Mouse (Mus musculus): Measurements from ENCODE around the gene Slc26a9. TPM values are rescaled to one million over a fixed set of nuclear protein-coding genes. Genes with fewer than 3 reads are reported as not detected.
A peak's percentile ranks its signal among the peaks of the same experiment; 100 is the strongest.
"Not testable (repeated sequence)": the region's sequence is repeated elsewhere in the genome, so short reads cannot be mapped to it uniquely, and the experiment has no call there.

Slc26a9 gene
- polyA plus RNA-seq, 1 experiment, result not detected

DNA sequence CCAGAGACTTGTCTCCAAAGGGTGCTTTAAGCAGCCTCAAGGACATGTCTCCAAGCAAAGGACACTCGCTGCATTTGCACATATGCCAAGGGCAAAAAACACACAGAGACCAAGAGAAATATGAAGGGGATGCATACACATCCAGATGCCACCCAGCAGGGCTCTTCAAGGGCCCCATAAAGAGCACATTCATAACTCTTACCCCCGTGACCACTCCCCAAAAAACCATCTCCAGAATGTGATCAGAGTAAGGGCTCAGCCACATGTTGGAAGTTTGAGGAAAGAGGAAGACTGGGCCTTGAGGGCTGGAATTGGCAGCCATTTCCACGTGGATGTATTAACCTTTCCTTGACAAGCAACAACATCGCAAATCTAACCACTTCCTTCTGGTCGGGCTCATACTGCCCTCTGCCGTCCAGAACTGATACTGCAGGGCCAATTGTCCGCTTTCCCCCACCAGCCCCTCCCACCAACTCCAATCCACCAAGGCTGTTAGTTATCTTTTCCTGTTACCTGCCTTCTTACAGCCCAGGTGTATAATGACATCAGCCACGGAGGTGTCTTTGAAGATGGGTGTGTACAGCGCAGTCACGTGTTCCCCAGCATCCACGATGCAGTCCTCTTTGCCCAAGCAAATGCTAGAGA is 21.7 kb downstream of the Slc26a9 start:
- peak; percentile 63 for DNase-seq (ENCODE audit: low spot score)

DNA sequence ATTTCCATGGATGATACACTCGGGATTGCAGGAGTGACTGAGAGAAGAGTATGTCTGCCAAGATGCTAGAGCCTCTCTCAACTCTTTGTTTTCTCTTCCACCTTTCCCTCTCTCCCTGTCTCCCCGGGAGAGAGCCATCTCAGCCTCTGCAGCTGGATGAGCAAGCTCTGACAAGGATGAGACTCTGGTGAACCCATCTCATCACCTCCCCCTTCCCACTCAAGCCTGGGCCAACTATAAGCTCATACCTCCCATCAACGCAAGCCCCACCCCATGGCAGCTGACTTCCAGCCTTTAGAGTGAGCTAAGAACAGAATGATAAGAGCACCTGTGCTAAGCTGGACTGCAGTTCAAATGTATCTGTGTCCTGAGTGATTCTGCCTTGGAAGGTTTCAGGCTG is 25.5 kb downstream of the Slc26a9 start:
- DNase-seq (ENCODE audit: low spot score), result no peak

DNA sequence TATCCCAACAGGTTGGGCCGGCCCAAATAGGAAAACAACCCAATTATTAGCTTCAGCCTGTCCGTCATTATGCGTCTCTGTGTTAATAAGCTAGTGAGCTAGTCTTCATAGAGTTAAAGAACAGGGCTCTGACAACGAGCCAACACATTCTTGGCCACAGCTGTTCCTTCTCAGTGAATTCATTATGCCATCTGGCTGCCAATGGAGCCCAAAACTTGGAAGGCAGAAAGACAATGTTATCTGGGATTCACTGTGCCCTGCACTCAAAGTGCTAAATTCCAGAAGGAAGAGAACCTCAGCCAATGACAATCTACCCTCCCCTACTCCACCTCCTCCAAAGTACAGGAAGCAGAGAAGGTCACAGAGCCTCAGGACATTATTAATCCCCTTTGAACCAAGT is 26.8 kb downstream of the Slc26a9 start:
- DNase-seq (ENCODE audit: low spot score), result no peak

DNA sequence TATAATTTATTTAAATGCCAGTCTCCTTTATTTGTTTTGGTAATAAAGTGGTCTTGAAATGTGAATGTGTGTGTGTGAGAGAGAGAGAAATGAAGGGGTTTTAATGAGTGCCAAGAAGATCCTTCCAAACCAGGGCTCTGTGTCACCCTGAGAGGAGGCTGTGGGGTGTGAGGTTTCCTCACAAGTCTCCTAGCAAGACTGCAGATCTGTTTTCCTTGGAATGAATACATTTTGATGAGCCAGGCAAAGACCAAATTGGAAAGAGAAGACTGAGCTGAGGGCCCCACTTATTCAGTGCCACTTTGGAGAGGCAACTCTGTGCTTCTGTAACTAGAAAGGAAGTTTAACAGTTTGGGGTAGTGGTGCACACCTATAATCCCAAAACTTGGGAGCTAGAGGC is 27.6 kb downstream of the Slc26a9 start:
- DNase-seq (ENCODE audit: low spot score), result no peak

DNA sequence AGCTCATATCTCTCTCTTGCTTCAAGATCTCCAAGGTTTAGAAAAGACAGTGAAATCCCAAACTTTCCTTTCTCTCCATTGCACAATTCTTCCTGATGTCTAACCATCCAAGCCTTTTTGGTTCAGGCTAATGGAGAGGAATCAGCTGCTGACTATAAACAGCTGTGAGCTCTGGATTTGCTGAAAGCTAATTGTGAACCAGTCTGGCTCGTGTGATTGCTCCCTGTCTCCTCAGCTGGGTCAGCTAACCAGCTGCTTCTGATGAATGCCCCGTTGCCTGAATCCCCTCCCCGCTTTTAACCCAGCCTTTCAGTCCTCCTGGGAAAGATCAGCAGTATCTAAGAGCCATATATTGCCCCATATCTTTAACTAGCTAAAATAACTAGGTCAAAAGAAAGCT is 50.8 kb downstream of the Slc26a9 start:
- DNase-seq (ENCODE audit: low spot score), result no peak

DNA sequence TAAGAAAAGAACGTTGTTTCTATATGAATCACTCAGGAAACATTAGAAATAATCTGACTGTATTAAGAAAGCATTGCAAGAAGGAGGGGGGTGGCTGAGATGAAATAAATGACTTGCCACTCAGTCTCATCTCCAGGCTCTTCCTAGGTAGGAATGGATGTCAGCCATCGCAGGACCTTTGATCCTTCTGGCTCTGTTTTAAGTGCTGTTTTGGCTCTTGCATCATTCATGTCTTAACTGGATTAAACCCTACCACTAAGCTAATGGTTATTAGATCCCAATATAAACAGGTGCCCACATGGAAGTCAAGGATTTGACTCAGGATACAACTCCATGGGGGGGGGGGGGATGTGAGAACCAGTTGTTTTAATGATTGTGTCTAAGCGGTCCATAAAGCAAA is 51.3 kb downstream of the Slc26a9 start:
- no peak for DNase-seq (ENCODE audit: low spot score)

DNA sequence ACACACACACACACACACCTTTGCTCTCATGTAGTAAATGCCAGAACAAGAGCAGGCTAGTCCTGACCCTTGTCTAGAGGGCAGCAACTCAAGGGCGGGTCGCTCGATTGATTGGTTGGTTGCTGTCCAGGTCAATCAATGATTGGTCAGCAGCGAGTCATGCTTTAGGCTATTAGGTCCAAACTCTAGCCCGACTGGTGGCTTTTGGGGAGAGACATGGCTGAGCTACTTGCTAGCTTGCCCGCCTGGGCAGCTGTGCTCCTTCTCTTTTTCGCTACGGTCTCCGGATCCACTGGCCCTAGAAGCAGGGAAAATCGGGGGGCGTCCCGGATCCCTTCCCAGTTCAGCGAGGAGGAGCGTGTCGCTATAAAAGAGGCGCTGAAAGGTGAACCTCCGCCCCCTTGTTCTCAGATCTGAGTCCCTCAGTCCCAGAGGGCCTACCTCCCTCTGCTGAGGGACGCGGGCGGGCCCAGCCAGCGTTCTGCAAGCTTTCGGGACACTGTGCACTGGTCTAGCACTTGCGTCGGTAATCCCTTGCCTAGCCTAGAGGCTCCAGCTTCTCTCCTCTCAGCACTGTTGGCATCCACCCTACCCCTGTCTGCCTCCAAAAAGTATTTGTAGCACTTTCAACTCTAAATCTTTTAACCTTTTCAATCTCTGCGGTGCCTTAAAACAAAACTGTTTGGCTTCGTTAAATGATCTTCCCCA is 53.5 kb downstream of the Slc26a9 start, which contains the start of gene Pm20d1:
Gene Pm20d1 (plus strand): TSS at position 180 of the 708 bp plus-strand sequence.
- peak; percentile 60 for DNase-seq (ENCODE audit: low spot score)

DNA sequence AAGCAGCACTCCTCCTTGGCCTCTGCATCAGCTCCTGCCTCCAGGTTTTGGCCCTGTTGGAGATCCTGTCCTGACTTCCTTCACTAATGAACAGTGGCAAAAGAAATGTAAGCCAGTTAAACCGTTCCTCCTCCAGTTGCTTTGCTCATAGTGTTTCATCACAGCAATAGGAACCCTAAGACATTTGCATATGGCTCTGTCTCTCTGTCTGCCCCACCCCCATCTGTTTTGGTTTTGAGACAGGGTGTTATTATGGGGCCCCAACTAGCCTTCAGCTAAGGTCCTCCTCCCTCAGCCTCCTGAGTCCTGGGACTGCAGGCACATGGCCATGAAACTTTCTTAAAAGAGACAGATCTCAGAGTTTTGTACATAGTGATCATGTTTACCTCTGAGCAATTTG is 56.2 kb downstream of the Slc26a9 start:
- DNase-seq (ENCODE audit: low spot score), result no peak

DNA sequence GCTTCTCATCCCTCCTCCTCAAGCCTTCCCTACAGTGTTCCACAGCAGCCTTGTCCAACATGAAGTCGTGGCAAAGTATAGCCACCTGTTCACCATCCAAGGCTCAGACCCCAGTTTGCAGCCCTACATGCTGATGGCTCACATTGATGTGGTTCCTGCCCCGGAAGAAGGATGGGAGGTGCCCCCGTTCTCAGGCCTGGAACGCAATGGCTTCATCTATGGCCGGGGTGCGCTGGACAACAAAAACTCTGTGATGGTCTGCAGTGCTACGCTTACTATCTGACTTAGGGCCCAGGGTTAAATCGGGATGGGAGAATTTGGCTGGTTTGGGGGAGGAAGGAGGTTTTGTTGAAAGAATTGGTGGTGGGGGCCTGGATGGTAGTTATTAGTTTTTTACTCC is 57.2 kb downstream of the Slc26a9 start:
- no peak for DNase-seq (ENCODE audit: low spot score)

DNA sequence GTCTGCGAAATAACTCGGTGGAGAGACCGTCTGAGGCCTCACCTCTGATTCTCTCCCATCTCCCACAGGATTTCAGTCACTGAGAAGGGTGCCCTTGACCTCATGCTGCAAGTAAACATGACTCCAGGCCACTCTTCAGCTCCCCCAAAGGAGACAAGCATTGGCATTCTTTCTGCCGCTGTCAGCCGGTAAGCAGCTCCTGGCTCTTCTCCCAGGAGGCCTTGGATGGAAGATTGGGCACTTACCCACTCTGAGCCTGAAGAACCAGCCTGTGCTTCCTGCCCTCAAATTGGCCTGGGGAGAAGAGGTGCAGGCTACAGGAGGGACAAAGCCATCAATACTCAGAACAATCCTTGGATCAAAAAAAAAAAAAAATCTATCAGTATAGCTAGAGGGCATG is 58.8 kb downstream of the Slc26a9 start:
- DNase-seq (ENCODE audit: low spot score), result no peak

DNA sequence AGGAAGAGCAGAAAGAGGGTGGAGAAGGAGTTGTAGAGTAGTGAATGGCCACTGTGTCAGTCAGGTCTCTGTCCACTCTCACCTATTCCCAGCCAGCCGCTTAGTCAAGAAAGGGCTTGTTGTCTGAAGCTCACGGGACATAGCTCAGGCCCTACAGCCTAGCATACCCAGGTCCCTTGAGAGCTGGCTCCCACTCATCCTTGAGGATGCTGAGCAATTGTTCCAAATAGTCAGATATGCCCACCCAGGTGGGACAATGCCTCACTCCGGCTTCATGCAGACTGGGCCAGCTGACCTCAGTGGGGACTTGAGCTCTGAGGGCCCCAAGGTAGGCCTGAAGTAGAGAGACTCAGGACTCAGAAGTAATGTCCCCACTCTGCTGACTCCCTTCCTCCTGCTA is 60.3 kb downstream of the Slc26a9 start:
- no peak for DNase-seq (ENCODE audit: low spot score)

DNA sequence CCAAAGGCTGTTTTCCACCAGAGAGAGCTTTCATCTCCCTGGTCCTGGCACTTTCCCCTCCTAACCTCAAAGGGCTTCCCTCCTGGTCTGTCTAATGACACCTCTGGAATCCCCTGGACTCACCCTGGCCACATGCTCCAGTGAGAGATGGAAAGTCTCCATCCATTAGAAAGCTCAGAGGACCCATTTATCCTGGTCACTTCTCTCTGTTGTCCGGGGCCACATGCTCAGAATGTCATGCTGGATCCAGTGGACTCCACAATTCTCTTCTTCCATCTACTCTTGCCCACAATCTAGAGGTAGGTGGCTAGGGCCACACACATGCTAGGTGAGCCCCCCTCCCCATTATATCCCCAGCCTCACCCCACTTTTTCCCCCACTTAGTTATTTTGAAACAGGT is 65.2 kb downstream of the Slc26a9 start:
- no peak for DNase-seq (ENCODE audit: low spot score)

DNA sequence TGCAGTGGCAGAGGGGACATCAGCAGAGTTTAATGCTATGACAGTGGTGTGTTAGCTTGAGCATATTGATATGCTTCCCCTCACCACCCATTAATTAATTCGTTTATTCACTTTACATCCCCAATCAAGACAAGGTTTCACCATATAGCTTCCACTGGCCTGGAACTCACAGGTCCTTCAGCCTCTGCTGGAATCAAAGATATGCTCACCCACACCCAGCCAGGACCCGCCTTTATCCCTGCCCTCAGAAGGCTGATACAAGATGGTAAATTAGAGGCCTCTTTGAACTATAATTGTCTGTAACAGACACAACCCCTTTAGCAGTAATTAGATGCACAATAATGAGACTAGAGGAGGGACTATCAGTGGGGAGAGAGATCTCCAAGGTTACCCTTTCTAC is 65.8 kb downstream of the Slc26a9 start:
- no peak for DNase-seq (ENCODE audit: low spot score)

DNA sequence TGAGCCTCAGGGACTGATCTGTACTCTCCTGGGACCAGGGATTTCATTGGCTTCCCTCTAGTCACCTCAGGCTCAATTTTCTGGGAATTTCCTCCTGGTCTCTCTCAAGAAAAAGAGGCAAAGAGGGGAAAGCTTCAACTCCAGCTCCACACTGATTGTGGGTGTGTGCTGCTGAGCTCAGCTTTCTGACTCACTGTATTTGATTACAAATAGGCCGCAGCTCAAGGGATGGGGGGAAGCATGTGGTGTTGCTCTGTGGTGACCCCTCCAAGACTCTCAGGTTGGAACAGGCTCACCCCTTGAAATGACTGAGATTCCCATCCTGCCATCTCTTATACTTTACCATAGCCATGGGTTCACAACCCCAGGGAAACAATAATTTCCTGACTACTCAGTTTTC is 67.6 kb downstream of the Slc26a9 start:
- DNase-seq (ENCODE audit: low spot score), result no peak

DNA sequence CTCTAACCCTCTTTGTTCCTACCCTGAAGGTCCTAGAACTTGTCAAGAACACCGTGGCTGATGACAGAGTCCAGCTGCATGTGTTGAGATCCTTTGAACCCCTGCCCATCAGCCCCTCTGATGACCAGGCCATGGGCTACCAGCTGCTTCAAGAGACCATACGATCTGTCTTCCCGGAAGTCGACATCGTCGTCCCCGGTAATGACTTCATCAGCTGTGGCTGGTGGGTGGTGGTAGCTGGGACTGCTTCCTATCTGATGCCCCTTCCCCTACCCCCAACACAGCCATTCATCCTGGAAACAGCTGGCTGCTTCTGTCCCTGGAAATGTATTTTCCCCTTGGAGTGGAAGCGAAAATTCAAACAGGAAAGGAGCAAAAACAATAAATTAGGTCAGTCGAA is 68.2 kb downstream of the Slc26a9 start:
- no peak for DNase-seq (ENCODE audit: low spot score)

DNA sequence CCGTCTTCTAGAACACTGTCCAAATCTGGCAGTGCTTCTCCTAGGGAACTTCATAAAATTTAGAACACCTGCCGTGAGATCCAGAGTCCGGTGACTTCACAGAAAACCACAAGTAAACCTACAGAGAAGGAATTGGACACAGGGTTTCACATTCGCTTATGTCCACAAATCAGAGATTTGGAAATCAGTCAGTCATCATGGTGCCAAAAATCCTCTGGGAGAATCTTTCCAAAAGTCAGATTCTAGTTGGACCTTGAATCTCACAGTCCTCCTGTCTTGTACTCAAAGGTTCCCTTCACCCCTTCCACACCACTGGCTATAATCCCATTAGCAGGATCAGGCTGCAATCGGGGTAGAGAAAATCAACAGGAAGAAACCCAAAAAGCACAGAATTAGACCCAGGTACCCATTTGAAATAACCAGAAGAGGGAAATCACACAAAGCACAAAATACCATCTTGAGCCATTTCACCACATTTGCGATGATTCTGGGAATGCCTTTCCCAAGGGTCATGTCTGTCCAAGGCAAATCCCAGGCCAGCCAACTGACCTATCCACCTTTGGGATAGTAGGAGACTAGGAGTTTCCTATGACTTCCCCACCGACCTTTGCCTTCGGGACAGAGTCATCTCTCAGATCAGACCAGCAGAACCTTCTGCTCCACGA is 68.9 kb downstream of the Slc26a9 start:
- DNase-seq (ENCODE audit: low spot score), result no peak

DNA sequence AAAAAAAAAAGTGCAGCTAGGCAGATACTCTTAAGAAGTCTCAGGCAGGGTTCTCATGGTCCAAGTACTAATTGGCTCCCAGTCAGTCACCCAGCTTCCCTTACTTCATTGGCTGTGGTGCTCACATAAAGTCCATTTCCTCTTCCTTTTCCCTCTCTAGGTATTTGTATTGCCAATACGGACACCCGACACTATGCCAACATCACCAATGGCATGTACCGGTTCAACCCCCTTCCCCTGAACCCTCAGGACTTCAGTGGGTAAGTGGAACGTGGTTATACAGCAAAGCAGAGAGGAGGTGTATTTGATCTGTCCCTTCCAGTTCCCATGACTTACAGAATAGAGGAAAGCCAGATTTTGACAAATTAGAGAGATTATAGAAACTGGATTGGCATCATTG is 69.9 kb downstream of the Slc26a9 start:
- no peak for DNase-seq (ENCODE audit: low spot score)

DNA sequence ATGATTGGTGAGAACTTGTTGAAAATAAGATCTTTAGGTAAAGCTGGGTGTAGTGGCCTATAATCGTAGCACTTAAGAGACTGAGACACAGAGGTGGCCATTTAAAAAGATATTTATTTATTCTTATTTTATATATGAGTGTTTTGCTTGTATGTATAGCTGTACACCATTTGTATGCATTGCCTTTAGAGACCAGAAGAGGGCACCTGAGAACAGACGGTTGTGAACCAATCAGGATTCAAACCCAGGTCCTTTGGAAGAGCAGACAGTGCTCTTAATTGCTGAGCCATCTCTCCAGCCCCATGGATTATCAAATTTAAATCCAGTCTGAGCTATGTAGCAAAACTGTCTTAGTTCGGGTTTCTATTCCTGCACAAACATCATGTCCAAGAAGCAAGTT is 70.4 kb downstream of the Slc26a9 start:
- DNase-seq (ENCODE audit: low spot score), result no peak

DNA sequence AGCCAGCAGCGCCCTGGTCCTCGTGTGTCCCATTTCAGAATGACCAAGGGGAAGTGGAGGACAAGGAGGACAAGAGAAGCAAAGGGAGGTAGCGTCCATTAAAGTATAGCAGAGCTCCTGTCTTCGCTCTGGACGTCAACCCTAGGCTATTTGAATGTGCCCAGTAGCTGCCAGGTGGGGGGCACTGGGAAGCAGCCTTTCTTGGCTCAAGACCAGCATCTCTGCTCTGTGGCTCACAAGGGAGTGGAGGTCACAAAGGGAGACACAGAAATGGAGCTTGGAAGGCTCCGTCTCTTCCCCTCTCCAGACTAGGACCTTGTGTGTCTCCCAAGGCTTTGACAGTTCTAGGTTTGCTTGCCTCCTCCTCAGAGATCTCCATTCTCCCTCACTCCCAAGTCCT is 73.1 kb downstream of the Slc26a9 start:
- no peak for DNase-seq (ENCODE audit: low spot score)

DNA sequence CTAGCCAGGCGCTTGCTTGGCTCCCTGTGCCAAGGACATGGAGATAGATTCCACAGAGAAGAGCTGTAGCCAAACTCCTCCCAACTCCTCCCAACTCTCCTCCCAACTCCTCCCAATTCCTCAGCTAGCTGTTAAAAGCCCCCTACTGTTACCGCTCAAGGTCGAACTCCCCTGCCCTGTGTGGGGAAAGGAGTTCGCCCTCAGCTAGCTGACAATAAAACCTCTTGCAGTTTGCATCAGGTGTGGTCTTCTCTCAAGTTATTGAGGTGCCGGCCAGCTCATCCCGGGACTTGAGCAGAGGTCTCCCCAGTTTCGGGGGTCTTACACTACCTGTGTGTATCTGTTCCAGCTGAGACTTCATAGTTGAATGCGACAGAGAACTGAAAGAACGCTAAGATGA is 76.5 kb downstream of the Slc26a9 start:
- DNase-seq (ENCODE audit: low spot score), result not testable (repeated sequence)

DNA sequence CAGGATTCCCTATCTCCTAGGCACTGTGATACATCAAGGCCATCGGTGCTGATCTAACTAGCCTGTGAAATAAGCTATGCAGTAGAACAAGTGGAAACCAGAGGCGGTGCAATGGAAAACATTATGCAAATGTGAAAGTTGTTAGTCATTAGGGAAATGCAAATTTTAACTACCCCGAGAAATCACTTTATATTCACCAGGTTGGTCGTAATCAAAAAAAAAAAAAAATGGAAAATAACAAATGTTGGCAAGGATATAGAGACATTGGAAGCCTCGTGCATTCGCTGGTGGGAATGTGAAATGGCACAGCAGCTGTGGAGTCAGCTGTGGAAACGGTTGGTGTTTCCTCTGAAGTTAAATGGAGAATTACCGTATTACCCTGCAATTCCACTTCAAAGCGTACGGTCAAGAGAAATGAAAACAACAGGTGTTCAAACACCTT is 77.1 kb downstream of the Slc26a9 start:
- DNase-seq (ENCODE audit: low spot score), result no peak
